Mouse (Mus musculus) heart, adult 9 months (tissue): Measurements from ENCODE around the gene Anp32e.
"Not testable (repeated sequence)": the region's sequence is repeated elsewhere in the genome, so short reads cannot be mapped to it uniquely, and the experiment has no call there.

ENCODE experiments used
- DNase-seq, 2 experiments: peaks; one replicate each; pipeline ENCODE4 v3.0.0; 2022; ENCODE audit warnings: low spot score in 2 of 2

Anp32e gene

GRCm38 (mm10) chr3:95928658-95929503 is at the start of gene Anp32e:
Gene Anp32e (plus strand): TSS chr3:95929246.
- DNase-seq: peak; percentile 99

DNA sequence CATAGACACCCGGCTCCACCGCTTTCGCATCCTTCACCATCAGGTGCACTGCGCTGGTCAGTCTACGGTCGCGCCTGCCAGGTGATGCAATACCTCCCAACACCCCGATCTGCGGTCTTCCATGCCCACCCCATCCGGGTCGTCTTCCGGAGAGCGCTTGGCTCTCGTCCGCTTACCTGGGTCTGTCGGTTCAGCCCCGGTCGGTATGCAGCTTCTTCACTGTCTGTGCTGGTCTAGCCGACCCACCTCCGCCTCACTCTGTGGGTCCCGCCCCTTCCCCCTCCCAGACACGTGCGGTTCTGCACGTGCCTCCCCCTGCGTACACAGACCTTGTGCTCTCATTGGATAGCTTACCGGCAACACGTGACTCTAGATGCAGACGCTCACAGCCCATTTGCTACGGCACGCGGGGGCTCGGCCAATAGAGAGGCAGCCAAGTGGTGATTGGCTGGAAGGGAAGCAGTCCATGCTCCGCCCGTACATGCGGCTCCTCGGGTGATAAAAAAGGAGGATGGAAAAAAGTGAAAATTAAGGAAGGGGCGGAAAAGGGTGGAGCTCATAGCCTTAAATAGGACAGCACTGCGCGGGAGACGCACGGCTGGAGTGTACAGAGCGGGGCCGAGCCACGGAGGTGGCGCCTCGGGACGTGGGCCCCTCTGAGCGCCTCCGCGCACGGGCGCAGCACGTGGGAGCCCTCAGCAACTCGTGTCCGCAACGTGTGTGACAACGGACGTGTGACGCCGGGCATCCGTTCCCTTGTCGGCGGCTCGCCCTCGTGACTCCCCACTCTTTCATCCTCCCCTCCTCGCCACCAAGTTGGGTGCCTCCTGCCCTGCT is 46.8 kb upstream of the Anp32e start, which contains the start of gene Ciart:
Gene Ciart, minus strand, starts transcription at position 273 of the 837 bp plus-strand sequence.
- DNase-seq: peak; percentile 98 to 99

GRCm38 (mm10) chr3:95882816-95883425 is 46.1 kb upstream of the Anp32e start:
- DNase-seq: peak; percentile 77 to 84

- no peak for DNase-seq
These were observed 44.6 kb upstream of the Anp32e start for GRCm38 (mm10) chr3:95884400-95884799.

- no peak for DNase-seq
These were observed 41.5 kb upstream of the Anp32e start for GRCm38 (mm10) chr3:95887596-95887995.

GRCm38 (mm10) chr3:95889664-95890063 is 39.4 kb upstream of the Anp32e start:
- no peak for DNase-seq

GRCm38 (mm10) chr3:95891211-95892065 is 37.6 kb upstream of the Anp32e start, which contains the start of gene BC028528:
Gene BC028528 (minus strand): TSS chr3:95892005.
- DNase-seq: peak; percentile 60 to 72

GRCm38 (mm10) chr3:95892066-95893052 is 36.7 kb upstream of the Anp32e start:
- DNase-seq: no peak

DNA sequence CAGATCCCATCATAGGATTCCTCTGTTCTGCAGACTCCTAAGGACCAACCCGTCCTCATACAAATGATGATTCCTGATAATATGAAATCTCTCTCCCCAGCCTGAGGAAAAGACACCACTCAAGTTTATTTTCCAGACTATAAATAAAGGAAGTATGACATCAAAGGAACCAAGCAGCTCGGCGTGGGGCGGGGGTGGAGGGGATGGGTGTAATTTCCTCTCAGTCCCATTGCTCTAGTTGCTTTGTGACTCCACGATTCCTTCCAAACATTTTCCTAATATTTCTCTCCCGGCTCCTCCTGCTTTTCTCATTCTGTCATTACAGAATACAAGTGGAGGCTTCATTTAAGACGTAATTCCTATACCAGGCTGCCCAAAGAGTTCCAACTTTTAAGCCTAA is 35.9 kb upstream of the Anp32e start:
- no peak for DNase-seq

DNA sequence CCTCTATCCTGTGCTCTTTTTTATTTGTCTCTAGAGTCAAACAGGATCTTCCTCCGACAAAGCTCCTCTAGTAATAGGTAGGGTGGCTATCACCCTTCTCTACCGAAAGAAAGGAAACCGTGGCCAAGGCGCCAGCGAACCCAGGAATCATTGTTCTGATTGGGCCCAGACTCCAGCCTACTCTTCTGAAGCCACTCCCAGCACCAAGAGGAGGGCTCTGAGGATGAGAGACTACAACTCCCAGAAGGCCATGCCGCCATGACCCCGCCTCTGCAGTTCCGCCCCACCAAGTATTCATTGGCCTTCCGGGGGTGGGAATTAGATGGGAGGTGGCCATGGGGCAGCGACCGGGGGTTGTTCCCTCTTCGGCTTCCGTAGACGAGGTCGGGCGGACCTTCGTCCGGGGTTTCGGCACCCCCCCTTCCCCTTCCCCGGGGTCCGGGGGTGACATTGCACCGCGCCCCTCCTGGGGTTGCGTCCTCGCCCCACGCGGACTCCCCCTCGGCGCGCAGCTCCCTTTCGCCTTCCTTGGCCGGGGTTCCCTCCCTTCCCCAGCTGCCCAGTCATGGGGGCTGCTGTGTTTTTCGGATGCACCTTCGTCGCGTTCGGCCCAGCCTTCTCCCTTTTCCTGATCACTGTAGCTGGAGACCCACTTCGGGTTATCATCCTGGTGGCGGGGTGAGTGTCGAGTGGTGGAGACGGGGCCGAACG is 35.3 kb upstream of the Anp32e start, which contains the start of gene Aph1a:
Gene Aph1a, plus strand, starts transcription at position 364 of the 711 bp plus-strand sequence.
- peak; percentile 98 to 99 for DNase-seq

DNA sequence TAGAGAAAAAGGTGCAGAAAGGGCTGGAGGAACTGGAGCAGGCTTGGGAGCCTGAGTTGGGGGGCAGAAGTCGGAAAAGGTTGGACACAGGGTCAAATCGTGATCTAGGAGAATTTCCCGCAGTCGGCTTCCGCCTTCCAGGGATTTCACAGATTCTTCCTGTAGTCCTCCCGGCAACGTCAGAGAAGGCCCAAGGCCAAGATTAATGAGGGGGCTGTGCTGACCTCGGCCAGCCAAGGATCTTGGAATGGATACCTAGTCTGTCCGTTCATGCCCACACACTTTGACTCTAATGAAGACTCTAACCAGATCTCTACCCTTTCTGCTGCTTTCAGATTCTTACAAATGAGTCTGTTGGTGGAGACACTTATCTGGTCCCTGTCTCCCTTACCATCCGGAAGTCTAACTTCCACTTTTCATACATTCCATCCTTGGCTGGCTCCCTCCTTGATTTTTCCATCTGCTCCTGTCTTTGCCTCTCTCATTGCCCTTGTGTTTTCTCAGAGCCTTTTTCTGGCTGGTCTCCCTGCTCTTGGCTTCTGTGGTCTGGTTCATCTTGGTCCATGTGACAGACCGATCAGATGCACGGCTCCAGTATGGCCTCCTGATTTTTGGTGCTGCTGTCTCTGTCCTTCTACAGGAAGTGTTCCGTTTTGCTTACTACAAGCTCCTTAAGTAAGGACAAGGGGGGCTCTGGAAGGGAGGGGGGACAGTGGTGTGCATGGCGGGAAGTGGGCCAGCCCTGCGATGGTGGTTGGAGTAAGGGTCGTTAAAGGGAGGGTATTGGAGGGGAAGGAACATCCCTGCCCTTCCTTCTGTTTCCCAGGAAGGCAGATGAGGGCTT is 34.5 kb upstream of the Anp32e start:
- DNase-seq: peak; percentile 75 to 76

DNA sequence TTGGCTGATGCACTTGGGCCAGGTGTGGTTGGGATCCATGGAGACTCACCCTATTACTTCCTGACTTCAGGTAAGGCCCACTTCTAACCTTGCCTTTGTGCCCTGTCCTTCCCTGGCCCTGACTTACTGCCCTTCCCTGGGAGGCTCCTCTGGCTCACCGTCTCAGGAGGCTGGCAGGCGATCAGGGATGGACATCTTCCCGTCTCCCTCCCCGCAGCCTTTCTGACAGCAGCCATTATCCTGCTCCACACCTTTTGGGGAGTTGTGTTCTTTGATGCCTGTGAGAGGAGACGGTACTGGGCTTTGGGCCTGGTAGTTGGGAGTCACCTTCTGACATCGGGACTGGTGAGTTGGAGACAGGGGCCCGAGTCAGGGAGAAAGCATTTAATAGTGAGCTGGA is 33.5 kb upstream of the Anp32e start:
- not testable (repeated sequence) for DNase-seq

DNA sequence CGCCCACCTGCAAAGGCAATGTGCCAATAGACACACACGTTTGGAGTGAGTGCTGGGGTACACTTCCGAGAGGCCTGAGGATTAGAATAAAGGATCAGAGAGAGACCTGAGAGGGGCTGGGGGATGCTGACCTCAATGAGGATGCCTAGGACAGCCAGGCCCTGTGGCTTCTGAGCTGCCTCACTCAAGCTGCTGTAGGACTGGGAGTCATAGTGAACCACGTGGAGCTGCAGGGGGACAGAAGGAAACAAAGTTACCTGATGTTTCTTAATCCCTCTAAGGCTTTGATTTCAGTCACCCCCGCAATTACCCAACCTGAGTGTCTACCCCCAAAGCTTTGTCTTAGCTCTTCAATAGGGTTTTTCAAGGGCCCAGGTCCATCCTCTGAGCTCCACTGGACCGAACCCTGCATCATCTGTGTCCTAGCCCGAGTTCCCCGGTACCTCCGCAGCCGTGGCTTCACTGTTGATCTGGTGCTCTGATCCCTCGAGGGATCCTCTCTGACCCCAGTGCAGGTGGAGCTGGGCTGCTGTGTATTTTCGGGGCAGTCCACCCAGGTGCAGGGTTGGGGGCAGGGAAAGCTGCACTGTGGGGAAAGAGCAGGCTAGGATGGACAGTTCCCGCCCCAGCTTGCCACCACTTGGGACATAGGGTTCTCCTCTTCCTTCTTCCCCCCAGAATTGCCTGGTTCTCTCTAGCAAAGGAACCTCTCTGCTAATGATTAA is 29.1 kb upstream of the Anp32e start:
- DNase-seq: no peak

GRCm38 (mm10) chr3:95901616-95902372 is 27.3 kb upstream of the Anp32e start:
- DNase-seq: peak in 1 of 2 experiments; percentile 46

- DNase-seq: peak in 1 of 2 experiments; percentile 35
These were observed 26.7 kb upstream of the Anp32e start for GRCm38 (mm10) chr3:95902373-95902625.

DNA sequence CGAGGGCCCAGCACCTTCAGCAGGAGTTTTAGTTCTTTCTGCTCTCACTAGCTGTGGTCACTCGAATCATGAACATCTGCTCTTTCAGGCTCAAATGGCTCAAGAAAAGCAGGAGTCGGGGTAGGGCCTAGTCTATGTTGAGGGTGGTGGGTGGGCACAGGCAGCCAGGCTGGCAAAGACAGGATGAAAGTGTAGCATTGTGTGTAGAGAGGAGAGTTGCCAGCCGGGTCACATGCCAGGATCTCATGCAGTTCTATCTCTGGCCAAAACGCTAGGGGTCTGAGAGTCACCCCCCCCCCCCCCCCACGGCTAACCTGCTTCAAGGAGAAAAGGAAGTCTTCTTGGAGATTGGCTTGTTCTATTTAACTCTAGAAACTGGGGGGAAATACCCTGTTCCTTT is 26.4 kb upstream of the Anp32e start:
- no peak for DNase-seq
